Mouse (Mus musculus) olfactory bulb, adult 2 months (tissue): ENCODE measurements at regions not wholly inside any gene's neighbourhood (a gene's known extent, or its start where the extent isn't known, plus 50 kb on each side); places are given as distances from the start of the nearest gene placed in this dataset.

Source experiments
- H3K27ac ChIP-seq: fragments of 200-500 bp; 2 replicates; pipeline ENCODE4 v1.5.1; 2012; ENCODE audit warnings: low read depth, low read length; ENCODE audit not compliant: insufficient read depth
- H3K4me1 ChIP-seq: fragments of 200-500 bp; 2 replicates; pipeline ENCODE4 v1.6.1; 2012; ENCODE audit warnings: low read length; ENCODE audit not compliant: control insufficient read depth, insufficient read depth
- H3K4me3 ChIP-seq: fragments of 200-500 bp; 2 replicates; pipeline ENCODE4 v1.5.1; 2012; ENCODE audit warnings: mild to moderate bottlenecking, low read depth, low read length, moderate library complexity; ENCODE audit not compliant: insufficient read depth
- CTCF ChIP-seq: fragments of 200-500 bp; IDR thresholded peaks from 2 replicates; pipeline ENCODE4 v1.5.1; 2012; ENCODE audit warnings: low read depth, mild to moderate bottlenecking, low read length, moderate library complexity; ENCODE audit not compliant: insufficient read depth
- POLR2A ChIP-seq: fragments of 200-500 bp; IDR thresholded peaks from 2 replicates; pipeline ENCODE4 v1.6.1; 2012; ENCODE audit warnings: mild to moderate bottlenecking, low read depth, low read length, moderate library complexity; ENCODE audit not compliant: insufficient read depth
- WGBS: fragments of 180-500 bp; shearing (Covaris S2); methylation state at CpG from one replicate; pipeline ENCODE4 v1.1.7; 2018; 5-methylcytosine and 5-hydroxymethylcytosine counted together

GRCm38 (mm10) chr16:21294677-21295411, 90.3 kb downstream of the Ephb3 start:
- Histone ChIP-seq H3K27ac (no peak overlapping the region), H3K4me1 (peaks cover 12% of the 10 kb centered on the region), H3K4me3 (no peak overlapping the region)
- 62% methylated on average over 9 of the region's 9 CpGs for WGBS
- TF ChIP-seq CTCF, result no peak

DNA sequence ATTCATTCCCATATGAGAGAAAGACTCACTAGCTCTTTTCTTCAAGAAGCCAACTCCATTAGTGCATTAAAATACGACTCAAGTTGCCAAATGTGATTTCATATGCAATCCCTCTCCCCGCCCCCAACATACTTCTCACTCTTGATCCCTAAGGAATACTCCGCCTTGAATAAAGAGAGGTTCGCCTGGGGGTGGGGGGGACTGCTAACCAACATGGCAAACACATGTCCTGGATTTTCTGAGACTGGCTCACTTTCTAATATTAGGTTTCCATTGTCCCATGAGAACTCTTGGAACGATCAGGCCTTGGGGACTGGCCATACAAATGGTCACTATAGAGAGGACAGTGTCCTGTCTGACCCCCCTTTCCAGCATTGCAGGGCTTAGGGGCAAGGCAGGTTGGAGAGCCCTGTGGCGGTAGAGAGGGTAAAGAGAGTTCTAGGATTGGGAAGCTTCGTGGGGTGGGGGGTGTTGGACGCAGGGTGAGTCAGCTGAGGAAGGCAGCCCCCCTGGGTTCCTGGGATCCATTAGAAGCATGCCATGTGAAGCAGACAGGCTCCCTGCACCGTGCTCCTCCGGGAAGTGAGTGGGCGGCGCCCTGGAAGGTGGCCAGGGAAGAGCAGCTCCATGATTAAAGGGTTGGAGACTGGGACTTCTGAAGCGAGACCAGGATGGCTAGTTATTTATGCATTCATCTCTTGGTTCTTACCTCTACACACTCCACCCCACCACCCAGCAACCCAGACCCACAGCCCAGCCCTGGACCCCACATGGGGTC, 91.6 kb downstream of the Ephb3 start:
- TF ChIP-seq POLR2A, result no peak
- TF ChIP-seq CTCF, result no peak
- 51% methylated on average over 13 of the region's 13 CpGs for WGBS
- peaks cover 12% of the 10 kb centered on the region for H3K4me1 ChIP-seq
- H3K4me3 ChIP-seq, result no peak overlapping the region
- H3K27ac ChIP-seq, result no peak overlapping the region

DNA sequence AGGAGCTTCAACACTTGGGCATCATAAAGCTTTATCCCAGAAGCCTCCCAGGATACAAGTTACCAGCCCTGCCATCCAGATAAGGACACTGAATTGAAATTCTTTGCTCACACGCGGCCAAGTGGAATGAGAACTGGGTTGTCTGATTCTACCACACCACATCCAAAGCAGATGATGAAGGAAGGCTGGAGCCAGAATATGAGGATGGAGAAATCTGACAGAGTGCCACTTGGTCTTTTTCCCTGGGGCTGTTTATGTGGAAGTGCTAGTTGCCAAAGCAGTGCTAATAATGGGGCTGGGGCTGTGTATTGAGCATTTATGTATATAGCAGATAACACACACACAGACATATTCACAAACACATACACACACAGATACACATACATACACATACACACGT, 92.2 kb downstream of the Ephb3 start:
- no peak overlapping the region for H3K27ac ChIP-seq
- 54% methylated on average over 3 of the region's 3 CpGs for WGBS
- TF ChIP-seq POLR2A, result no peak
- TF ChIP-seq CTCF, result no peak
- peaks cover 12% of the 10 kb centered on the region for H3K4me1 ChIP-seq
- H3K4me3 ChIP-seq, result no peak overlapping the region

GRCm38 (mm10) chr16:21298866-21299265, 94.3 kb downstream of the Ephb3 start:
- Histone ChIP-seq H3K27ac (no peak overlapping the region), H3K4me1 (peaks cover 12% of the 10 kb centered on the region), H3K4me3 (no peak overlapping the region)
- TF ChIP-seq POLR2A (no peak), CTCF (no peak)
- WGBS, result 87% methylated on average over 7 of the region's 7 CpGs

- no peak for TF ChIP-seq POLR2A
- no peak for TF ChIP-seq CTCF
- 93% methylated on average over 3 of the region's 3 CpGs for WGBS
Observed at GRCm38 (mm10) chr16:21305859-21306258, 101.3 kb downstream of the Ephb3 start.

GRCm38 (mm10) chr16:21308513-21308912, 104.0 kb downstream of the Ephb3 start:
- TF ChIP-seq POLR2A, result no peak
- TF ChIP-seq CTCF, result no peak
- Histone ChIP-seq H3K4me1 (peaks cover 12% of the 10 kb centered on the region), H3K27ac (no peak overlapping the region), H3K4me3 (no peak overlapping the region)
- WGBS, result 70% methylated on average over 8 of the region's 8 CpGs

More at GRCm38 (mm10) chr16:21305859-21306258, 101.3 kb downstream of the Ephb3 start:
- Histone ChIP-seq H3K4me3 (no peak overlapping the region), H3K4me1 (peaks cover 7% of the 10 kb centered on the region), H3K27ac (no peak overlapping the region)

DNA sequence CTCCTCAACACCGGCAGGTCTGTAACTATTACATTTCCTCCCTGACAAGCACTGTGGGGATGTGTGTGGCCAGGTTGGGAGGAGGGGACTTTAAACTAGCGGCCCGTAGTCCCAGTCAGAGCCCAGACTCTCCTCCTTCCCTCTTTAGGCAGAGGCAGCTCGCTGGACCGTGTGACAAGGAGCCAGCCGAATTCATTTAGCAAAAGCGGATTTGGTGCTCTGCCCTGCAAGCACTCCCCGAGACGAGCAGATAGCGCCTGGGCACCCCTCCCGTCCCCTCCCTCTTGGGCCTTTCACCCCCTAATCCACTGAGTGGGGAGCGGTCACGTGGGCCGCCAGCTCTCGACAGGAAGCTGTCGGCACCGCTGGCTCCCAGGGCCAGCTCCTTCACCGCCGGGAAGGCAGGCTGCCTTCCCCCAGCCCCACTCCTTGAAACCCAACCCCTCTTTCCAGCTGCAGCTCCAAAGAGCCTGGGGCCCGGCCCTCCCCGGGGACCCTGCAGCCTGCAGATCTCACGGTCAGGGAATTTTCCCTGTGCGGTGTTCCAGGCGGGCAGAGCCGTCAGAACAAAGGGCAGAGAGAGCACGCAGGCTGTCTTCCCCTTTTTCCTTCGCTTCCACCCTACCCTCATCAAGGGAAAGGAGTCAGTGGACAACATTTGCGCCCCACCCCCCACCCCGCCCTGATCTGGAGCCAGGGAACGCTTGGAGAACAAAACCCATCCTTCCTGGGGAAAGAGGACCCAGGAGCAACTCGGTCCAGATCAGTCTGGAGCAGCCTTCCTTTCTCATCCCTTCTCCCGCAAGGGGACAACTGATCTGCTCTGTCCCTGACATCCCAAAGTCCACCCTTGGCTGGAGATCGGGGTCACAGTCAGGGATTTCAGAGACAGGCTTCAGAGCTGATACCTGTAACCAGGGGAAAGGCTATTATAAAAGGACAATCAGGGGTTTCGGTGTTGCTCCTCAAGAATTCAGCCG, 106.4 kb downstream of the Ephb3 start:
- WGBS, result 6% methylated on average over 35 of the region's 35 CpGs
- peak overlapping the region; percentile 55 for H3K4me3 ChIP-seq
- H3K27ac ChIP-seq, result peak overlapping the region; percentile 24
- H3K4me1 ChIP-seq, result peaks cover 12% of the 10 kb centered on the region
- TF ChIP-seq CTCF (no peak), POLR2A (peak; percentile 75)

DNA sequence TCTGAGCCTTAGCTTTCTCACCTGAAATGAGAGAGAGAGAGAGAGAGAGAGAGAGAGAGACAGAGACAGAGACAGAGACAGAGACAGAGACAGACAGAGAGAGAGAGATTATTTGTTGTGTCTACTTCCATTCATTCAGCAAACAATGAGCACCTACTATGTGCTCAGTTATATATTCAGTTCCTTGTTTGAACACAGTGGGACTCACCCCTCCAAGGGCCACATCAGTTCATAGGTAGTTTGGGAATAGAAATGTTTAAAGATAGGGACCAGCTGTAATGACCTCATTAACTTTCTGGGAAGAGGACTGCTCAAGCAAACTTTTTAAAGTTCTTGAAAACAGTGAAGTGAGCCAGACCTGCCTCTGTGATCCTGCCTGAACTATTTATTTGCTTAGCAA, 107.2 kb downstream of the Ephb3 start:
- TF ChIP-seq POLR2A (no peak), CTCF (no peak)
- Histone ChIP-seq H3K27ac (no peak overlapping the region), H3K4me3 (no peak overlapping the region), H3K4me1 (peaks cover 12% of the 10 kb centered on the region)

DNA sequence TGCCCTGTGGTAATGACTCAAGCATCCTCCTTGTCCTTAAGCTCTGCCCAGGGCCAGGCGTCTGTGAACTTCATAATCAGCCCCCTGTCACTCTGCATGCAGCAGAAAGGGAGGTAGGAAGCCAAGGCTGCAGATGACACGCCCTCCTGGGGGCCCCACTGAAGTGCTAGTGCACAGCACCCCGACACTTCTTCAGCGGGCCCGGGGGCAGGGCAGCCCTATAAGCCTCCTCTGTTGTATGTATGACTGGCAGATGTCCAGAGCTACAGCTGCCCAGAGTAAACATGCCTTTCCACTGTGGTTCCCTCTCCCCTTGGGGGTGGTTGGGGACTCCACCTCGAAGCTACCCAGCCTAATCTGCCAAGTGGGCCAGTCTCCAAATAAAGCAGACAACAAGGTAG, 107.2 kb upstream of the Vps8 start:
- Histone ChIP-seq H3K27ac (no peak overlapping the region), H3K4me1 (peaks cover 10% of the 10 kb centered on the region), H3K4me3 (no peak overlapping the region)
- 37% methylated on average over 6 of the region's 6 CpGs for WGBS
- no peak for TF ChIP-seq POLR2A
- TF ChIP-seq CTCF, result no peak
